Mouse (Mus musculus) cerebellum, postnatal 36 days (tissue): ENCODE measurements around the gene Atg5.
"Not testable (repeated sequence)": the region's sequence is repeated elsewhere in the genome, so short reads cannot be mapped to it uniquely, and the experiment has no call there.

Experiments
- DNase-seq, 2 experiments: peaks; one replicate each; pipeline ENCODE4 v3.0.0; 2021 to 2022; ENCODE audit warnings: mixed read lengths in 2 of 2

The Atg5 gene

GRCm38 (mm10) chr10:44316280-44317270, 48.4 kb downstream of the Atg5 start:
- no peak for DNase-seq

DNA sequence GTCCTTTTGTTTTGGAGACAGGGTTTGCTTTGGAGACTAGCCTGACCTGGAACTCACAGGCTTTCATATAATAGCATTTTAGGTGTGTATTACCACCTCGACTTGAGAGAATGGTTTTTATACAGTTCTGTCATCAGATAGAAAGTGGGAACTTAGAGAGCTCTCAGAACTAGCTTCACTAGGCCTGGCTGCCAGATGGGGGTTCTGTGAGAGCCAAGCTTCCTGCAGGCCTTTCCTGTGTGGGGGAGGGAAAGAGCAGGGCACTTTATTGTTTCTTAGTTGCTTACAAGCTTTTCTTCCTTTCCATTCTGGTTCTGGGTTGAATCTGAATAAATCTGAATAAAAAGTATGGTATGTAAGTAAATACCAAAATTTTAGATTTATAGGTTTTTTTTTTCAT, 54.0 kb downstream of the Atg5 start:
- no peak for DNase-seq

GRCm38 (mm10) chr10:44323070-44323775, 55.1 kb downstream of the Atg5 start:
- DNase-seq: no peak

GRCm38 (mm10) chr10:44323836-44324235, 55.7 kb downstream of the Atg5 start:
- no peak for DNase-seq

GRCm38 (mm10) chr10:44325551-44326500, 57.7 kb downstream of the Atg5 start:
- DNase-seq: no peak

DNA sequence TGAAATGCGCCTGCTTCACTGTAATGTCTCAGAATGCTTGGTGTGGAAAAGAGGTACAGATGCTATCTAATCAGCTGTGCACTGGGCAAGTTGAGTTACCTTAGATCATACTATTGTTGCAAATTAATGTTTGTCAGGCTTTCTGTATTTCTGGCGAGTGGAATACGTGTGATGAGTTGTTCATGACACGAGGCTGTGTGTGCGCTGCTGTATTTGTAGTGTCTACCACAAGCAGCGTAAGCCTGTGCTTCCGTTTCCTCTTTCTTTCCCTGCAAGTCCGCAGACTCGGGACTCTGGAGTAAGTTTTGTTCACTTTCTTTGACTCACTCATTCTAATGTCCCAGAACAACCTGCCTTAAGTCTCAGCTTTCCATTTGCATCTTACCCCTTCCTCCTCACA, 58.9 kb downstream of the Atg5 start:
- DNase-seq: no peak

- peak; percentile 23 to 49 for DNase-seq
These were observed 60.2 kb downstream of the Atg5 start for GRCm38 (mm10) chr10:44328347-44328746.

DNA sequence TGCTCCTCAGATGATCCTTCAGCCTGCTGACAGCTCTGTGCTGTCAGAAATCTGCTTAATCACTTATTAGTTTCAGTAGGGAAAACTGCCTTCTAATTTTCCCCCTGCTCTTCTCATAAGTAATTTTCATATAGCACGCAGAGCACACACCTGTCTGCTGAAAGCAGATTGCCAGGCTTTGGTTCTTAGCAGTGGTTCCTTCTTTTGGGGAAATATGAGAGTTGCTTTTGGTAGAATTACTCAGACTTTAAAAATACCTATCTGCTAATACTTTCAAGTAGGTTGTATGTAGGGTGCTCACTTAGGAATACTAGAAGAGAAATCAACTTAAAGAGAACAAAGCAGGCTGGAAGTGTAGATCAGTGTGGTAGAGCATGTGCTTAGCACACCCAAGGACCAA, 62.6 kb downstream of the Atg5 start:
- no peak for DNase-seq

- DNase-seq: no peak
These were observed 63.3 kb downstream of the Atg5 start for GRCm38 (mm10) chr10:44331469-44331868.

DNA sequence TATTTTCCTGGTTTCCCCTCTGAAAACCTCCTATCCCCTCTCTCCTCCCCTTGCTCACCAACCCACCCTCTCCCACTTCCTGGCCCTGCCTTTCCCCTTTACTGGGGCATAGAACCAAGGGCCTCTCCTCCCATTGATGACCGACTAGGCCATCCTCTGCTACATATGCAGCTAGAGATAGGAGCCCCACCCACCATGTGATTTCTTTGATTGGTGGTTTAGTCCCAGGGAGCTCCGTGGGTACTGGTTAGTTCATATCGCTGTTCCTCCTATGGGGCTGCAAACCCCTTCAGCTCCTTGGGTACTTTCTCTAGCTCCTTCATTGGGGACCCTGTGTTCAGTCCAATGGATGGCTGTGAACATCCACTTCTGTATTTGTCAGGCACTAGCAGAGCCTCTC, 64.5 kb downstream of the Atg5 start:
- not testable (repeated sequence) for DNase-seq

DNA sequence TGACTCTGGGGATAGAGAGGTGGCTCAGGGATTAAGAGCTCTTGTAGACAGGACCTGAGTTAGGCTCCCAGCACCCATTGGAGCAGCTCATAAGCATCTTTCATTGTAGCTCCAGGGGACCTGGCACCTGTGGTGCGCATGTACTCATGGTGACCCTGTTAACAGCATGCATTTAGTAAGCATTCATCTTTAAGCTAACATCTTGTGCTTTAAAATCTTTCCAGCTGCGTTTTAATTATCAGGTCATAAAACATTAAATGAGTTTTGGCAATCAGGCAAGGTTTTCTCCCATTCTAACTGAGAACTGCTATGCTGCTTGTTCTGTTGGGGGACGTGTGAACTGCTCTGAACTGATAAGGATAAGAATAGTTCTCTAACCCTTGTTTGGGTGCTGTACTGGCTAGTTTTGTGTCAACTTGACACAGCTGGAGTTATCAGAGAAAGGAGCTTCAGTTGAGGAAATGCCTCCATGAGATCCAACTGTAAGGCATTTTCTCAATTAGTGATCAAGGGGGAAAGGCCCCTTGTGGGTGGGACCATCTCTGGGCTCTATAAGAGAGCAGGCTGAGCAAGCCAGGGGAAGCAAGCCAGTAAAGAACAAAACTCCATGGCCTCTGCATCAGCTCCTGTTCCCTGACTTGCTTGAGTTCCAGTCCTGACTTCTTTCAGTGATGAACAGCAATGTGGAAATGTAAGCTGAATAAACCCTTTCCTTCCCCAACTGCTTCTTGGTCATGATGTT, 68.7 kb downstream of the Atg5 start:
- DNase-seq: not testable (repeated sequence)

GRCm38 (mm10) chr10:44338571-44338970, 70.4 kb downstream of the Atg5 start:
- no peak for DNase-seq

DNA sequence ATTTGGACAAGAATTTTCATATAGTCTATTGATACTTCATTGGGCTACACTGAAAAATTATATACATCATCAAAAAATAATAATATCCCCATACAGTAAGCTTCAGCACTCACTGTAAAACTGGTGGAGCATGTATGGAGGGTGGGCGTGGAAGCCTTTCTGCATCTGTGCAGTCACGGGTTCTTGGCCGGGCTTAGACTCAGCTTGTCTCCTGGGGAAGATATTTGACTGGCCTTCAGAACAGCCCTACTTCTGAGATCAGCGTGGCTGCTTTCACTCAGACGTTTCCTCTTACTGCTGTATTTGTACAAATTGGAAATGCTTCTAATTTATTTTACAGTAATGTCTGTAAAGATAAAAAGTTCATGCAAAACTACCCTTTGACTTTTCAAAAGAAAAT, 71.2 kb downstream of the Atg5 start:
- DNase-seq: no peak

DNA sequence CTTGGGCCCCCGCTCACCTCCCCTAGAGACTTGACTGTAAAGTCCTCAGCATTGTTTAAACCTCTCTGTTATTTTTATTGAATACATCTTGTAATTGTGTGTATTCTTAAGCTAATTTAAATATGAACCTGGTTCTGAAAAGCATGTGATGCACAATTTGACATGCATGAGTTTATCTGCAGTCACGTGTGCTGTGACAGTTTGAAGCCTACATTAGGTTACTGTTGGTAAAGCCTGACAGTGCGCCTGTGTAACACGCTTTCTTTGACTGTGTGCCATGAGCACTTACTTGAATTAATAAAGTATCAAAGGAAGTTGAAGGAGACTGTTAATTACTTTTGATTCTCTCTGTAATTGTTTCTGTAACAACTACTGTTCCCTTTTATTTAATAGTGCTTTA, 72.8 kb downstream of the Atg5 start:
- no peak for DNase-seq

- DNase-seq: no peak
These were observed 73.8 kb downstream of the Atg5 start for GRCm38 (mm10) chr10:44341826-44342521.

DNA sequence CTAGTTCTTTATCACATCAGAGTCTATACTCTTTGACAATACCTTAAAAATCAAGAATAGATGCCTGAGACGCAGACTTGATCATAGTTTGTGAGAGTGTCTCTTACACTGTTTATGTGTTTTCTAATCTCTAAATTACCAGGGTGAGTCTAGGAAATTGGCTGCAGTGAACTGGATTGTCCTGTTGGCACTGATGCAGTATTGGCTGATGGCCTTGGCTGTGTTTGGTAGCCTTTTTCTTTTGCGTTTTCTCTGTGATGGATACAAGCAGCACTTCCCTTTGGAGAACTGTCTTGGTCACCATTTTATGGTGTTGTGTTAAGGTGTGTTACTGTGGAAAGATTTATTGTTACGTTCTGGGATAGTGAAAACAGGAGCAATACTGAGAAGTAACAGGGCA, 75.2 kb downstream of the Atg5 start:
- DNase-seq: peak; percentile 41 to 42

- DNase-seq: no peak
These were observed 79.5 kb downstream of the Atg5 start for GRCm38 (mm10) chr10:44347549-44348172.

DNA sequence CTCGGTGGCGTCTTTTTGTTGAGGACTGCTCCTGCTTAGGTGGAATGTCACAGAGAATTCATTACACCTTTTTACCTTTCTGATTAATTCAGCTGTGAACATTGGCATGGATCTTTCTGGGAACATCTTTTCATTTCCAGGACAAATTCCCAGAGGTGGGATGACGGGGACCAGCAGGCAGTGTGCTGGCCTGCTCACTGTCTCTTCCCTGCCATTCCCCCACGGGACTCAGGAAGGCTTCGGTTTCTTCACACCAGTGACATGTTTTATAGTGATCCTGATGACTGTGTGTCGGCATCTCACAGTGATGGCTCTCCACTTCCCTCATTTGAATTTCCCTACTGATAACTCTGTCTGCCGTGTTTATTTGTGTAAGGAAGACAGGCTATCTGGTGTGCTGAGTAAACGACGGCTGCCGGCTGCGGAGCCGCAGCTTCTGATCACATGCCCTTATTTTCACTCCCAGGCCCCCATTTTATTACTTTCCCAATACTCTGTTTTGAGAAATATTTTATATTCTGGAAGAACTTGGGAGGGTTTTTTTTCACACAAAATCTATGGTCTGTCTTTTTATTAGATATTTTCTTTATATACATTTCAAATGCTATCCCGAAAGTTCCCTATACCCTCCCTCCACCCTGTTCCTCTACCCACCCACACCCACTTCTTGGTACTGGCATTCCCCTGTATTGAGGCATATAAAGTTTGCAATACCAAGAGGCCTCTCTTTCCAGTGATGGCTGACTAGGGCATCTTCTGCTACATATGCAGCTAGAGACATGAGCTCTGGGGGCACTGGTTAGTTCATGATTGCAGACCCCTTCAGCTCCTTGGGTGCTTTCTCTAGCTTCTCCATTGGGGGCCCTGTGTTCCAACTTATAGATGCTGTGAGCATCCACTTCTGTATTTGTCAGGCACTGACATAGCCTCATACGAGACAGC, 80.6 kb downstream of the Atg5 start:
- DNase-seq: no peak

DNA sequence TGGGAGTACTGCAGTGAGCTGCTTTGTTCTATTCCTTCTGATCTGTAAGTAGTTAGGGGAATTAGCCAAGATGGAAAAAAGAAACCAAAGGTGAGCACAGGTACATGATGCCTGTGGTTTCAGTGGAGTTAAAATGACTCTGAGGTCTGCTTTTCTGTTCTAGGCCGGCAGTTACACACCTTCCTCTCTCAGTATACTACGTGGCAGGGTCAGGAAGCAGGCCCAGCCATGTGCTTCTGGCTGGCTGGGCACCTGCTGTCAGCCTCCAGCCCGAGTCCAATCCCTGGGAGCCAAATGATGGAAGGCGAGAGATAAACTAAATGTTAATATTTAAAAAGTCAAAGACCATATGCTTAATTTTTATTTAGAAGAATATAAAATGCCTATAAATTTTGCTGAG, 85.3 kb downstream of the Atg5 start:
- peak in 1 of 2 experiments; percentile 17 for DNase-seq

DNA sequence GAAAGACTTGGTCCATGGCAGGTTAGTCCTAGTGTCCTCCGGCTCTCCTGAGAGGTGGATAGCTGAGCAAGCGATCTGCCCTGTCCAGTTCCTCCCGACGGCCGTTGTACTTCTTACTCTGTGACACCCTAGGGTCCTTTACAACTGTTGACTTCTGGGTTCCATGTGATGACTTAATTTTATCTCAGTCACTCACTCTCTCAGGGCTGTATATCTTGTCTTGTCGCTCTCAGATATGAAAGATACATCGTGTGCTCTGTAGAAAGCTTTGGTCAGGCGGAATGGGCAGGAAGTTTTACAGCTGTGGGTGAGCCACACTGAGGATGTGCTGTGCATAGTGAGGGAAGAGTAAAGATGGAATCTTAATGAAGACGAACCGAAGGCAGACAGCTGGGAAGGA, 86.2 kb downstream of the Atg5 start:
- DNase-seq: no peak
